Mouse (Mus musculus): ENCODE results near the gene Ppp1r16b. TPM values are rescaled to one million over a fixed set of nuclear protein-coding genes. Genes with fewer than 3 reads are reported as not detected.

Ppp1r16b gene
- total and polyA plus RNA-seq, 3 experiments = 0.16 to 0.75 TPM; not detected in 1

GRCm38 (mm10) chr2:158794494-158795004, 129.4 kb downstream of the Ppp1r16b start, which contains the start of gene Dhx35:
Gene Dhx35, plus strand, starts transcription at chr2:158794807.
- DNase-seq (ENCODE audit: low spot score) (peak; percentile 97), ATAC-seq (ENCODE audit: extremely low read depth, insufficient number of reproducible peaks, low FRiP score, poor library complexity, severe bottlenecking) (peak; percentile 98)
- Histone ChIP-seq H3K36me3 (replicated peaks) (peaks cover 26% of the 10 kb centered on the region), H3K4me3 (ENCODE audit: low read depth, low read length) (peak within 1 kb of the TSS; percentile 98), H3K9me3 (replicated peaks) (no peaks in the 10 kb centered on the region), H3K27me3 (ENCODE audit: insufficient read depth, low read length) (no peaks in the 10 kb centered on the region), H3K4me1 (ENCODE audit: insufficient read depth, low read depth, low read length) (peaks cover 25% of the 10 kb centered on the region)
- TF ChIP-seq POLR2AphosphoS5 (IDR thresholded peaks at IDR 0.05; ENCODE audit: insufficient replicate concordance, low read depth, low read length) = no peak
- no peak for TF ChIP-seq GATA2 (IDR thresholded peaks at IDR 0.05; ENCODE audit: borderline replicate concordance, low read depth, low read length)
- no peak for TF ChIP-seq CTCF (IDR thresholded peaks at IDR 0.05; ENCODE audit: low read depth, low read length)
- TF ChIP-seq GATA1 (IDR thresholded peaks at IDR 0.05; ENCODE audit: borderline replicate concordance, low read length) = no peak
- no peak for TF ChIP-seq TAL1 (conservative IDR thresholded peaks at IDR 0.05; ENCODE audit: low read depth, low read length)

GRCm38 (mm10) chr2:158795043-158795442, 129.8 kb downstream of the Ppp1r16b start:
- H3K4me1 ChIP-seq (ENCODE audit: insufficient read depth, low read depth, low read length) = peaks cover 25% of the 10 kb centered on the region
- no peak for ATAC-seq (ENCODE audit: extremely low read depth, insufficient number of reproducible peaks, low FRiP score, poor library complexity, severe bottlenecking)
- TF ChIP-seq CTCF (IDR thresholded peaks at IDR 0.05; ENCODE audit: low read depth, low read length) (no peak), POLR2AphosphoS5 (IDR thresholded peaks at IDR 0.05; ENCODE audit: insufficient replicate concordance, low read depth, low read length) (no peak), GATA2 (IDR thresholded peaks at IDR 0.05; ENCODE audit: borderline replicate concordance, low read depth, low read length) (no peak), GATA1 (IDR thresholded peaks at IDR 0.05; ENCODE audit: borderline replicate concordance, low read length) (no peak), TAL1 (conservative IDR thresholded peaks at IDR 0.05; ENCODE audit: low read depth, low read length) (no peak)
- no peak for DNase-seq (ENCODE audit: low spot score)
- H3K36me3 ChIP-seq (replicated peaks) = peaks cover 31% of the 10 kb centered on the region
- no peaks in the 10 kb centered on the region for H3K27me3 ChIP-seq (ENCODE audit: insufficient read depth, low read length)
- no peaks in the 10 kb centered on the region for H3K9me3 ChIP-seq (replicated peaks)
- H3K4me3 ChIP-seq (ENCODE audit: low read depth, low read length) = peak overlapping the region; percentile 98

DNA sequence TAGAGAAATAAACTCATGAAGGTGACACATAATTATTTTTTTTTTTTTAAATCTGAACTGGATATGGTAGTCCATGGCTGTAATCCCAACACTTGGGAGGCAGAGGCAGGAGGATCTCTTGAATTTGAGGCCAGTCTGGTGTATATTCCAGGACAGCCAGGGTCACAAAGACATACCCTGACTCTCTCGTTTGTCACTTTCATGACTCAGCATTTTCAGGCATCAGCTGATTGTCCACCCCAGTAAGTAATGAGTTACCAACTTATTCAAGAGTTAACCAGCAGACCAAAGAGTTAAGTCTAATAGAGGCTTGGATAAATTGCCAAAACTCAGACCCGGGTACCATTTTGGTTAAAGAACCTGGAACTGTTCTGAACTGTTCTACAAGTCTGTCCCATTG, 130.7 kb downstream of the Ppp1r16b start:
- Histone ChIP-seq H3K9me3 (replicated peaks) (no peaks in the 10 kb centered on the region), H3K4me1 (ENCODE audit: insufficient read depth, low read depth, low read length) (peaks cover 25% of the 10 kb centered on the region), H3K27me3 (ENCODE audit: insufficient read depth, low read length) (no peaks in the 10 kb centered on the region), H3K4me3 (ENCODE audit: low read depth, low read length) (no peak overlapping the region; the same call in 1 of the 2 replicates), H3K36me3 (replicated peaks) (peaks cover 39% of the 10 kb centered on the region)
- no peak for TF ChIP-seq GATA2 (IDR thresholded peaks at IDR 0.05; ENCODE audit: borderline replicate concordance, low read depth, low read length)
- TF ChIP-seq GATA1 (IDR thresholded peaks at IDR 0.05; ENCODE audit: borderline replicate concordance, low read length) = no peak
- TF ChIP-seq POLR2AphosphoS5 (IDR thresholded peaks at IDR 0.05; ENCODE audit: insufficient replicate concordance, low read depth, low read length) = no peak
- no peak for TF ChIP-seq TAL1 (conservative IDR thresholded peaks at IDR 0.05; ENCODE audit: low read depth, low read length)
- TF ChIP-seq CTCF (IDR thresholded peaks at IDR 0.05; ENCODE audit: low read depth, low read length) = no peak
- no peak for DNase-seq (ENCODE audit: low spot score)
- ATAC-seq (ENCODE audit: extremely low read depth, insufficient number of reproducible peaks, low FRiP score, poor library complexity, severe bottlenecking) = no peak

DNA sequence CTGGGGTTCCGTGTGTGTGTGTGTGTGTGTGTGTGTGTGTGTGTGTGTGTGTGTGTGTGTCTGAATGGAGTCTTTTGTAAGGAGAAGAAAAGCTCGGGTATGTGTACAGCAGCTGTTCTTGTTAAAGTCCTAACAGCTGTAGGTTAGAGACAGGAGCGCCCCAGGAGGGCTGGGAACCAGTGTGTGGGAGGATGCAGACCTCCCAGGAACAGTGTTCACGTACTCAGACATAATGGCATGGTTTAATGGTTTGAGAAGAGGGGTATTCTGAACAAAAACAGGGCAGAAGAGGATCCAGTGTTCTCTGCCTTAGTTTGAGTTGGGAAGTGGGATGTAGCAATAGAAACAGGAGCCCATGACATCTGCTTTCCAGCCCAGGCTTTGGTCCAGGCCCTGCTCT, 134.1 kb downstream of the Ppp1r16b start:
- TF ChIP-seq GATA1 (IDR thresholded peaks at IDR 0.05; ENCODE audit: borderline replicate concordance, low read length) (no peak), CTCF (IDR thresholded peaks at IDR 0.05; ENCODE audit: low read depth, low read length) (no peak), GATA2 (IDR thresholded peaks at IDR 0.05; ENCODE audit: borderline replicate concordance, low read depth, low read length) (no peak), POLR2AphosphoS5 (IDR thresholded peaks at IDR 0.05; ENCODE audit: insufficient replicate concordance, low read depth, low read length) (no peak), TAL1 (conservative IDR thresholded peaks at IDR 0.05; ENCODE audit: low read depth, low read length) (no peak)
- no peak overlapping the region for H3K4me3 ChIP-seq (ENCODE audit: low read depth, low read length)
- peaks cover 20% of the 10 kb centered on the region for H3K4me1 ChIP-seq (ENCODE audit: insufficient read depth, low read depth, low read length)
- H3K36me3 ChIP-seq (replicated peaks) = peaks cover 70% of the 10 kb centered on the region
- H3K9me3 ChIP-seq (replicated peaks) = no peaks in the 10 kb centered on the region
- no peaks in the 10 kb centered on the region for H3K27me3 ChIP-seq (ENCODE audit: insufficient read depth, low read length)
- no peak for DNase-seq (ENCODE audit: low spot score)
- no peak for ATAC-seq (ENCODE audit: extremely low read depth, insufficient number of reproducible peaks, low FRiP score, poor library complexity, severe bottlenecking)

- no peak overlapping the region for H3K4me3 ChIP-seq (ENCODE audit: low read depth, low read length)
- ATAC-seq (ENCODE audit: extremely low read depth, insufficient number of reproducible peaks, low FRiP score, poor library complexity, severe bottlenecking) = no peak
- peaks cover 83% of the 10 kb centered on the region for H3K36me3 ChIP-seq (replicated peaks)
- H3K9me3 ChIP-seq (replicated peaks) = no peaks in the 10 kb centered on the region
- no peak for TF ChIP-seq CTCF (IDR thresholded peaks at IDR 0.05; ENCODE audit: low read depth, low read length)
- no peak for TF ChIP-seq TAL1 (conservative IDR thresholded peaks at IDR 0.05; ENCODE audit: low read depth, low read length)
- TF ChIP-seq GATA2 (IDR thresholded peaks at IDR 0.05; ENCODE audit: borderline replicate concordance, low read depth, low read length) = no peak
- TF ChIP-seq POLR2AphosphoS5 (IDR thresholded peaks at IDR 0.05; ENCODE audit: insufficient replicate concordance, low read depth, low read length) = no peak
- TF ChIP-seq GATA1 (IDR thresholded peaks at IDR 0.05; ENCODE audit: borderline replicate concordance, low read length) = no peak
- no peaks in the 10 kb centered on the region for H3K27me3 ChIP-seq (ENCODE audit: insufficient read depth, low read length)
- DNase-seq (ENCODE audit: low spot score) = no peak
- peaks cover 11% of the 10 kb centered on the region for H3K4me1 ChIP-seq (ENCODE audit: insufficient read depth, low read depth, low read length)
Measured at GRCm38 (mm10) chr2:158800788-158801187, 135.6 kb downstream of the Ppp1r16b start.

- Histone ChIP-seq H3K9me3 (replicated peaks) (no peaks in the 10 kb centered on the region), H3K27me3 (ENCODE audit: insufficient read depth, low read length) (no peaks in the 10 kb centered on the region), H3K4me1 (ENCODE audit: insufficient read depth, low read depth, low read length) (peaks cover 4% of the 10 kb centered on the region; the same call in 1 of the 2 replicates), H3K4me3 (ENCODE audit: low read depth, low read length) (no peak overlapping the region), H3K36me3 (replicated peaks) (peaks cover 88% of the 10 kb centered on the region)
- TF ChIP-seq TAL1 (conservative IDR thresholded peaks at IDR 0.05; ENCODE audit: low read depth, low read length) (no peak), CTCF (IDR thresholded peaks at IDR 0.05; ENCODE audit: low read depth, low read length) (no peak), GATA1 (IDR thresholded peaks at IDR 0.05; ENCODE audit: borderline replicate concordance, low read length) (no peak), POLR2AphosphoS5 (IDR thresholded peaks at IDR 0.05; ENCODE audit: insufficient replicate concordance, low read depth, low read length) (no peak), GATA2 (IDR thresholded peaks at IDR 0.05; ENCODE audit: borderline replicate concordance, low read depth, low read length) (no peak)
- ATAC-seq (ENCODE audit: extremely low read depth, insufficient number of reproducible peaks, low FRiP score, poor library complexity, severe bottlenecking) (no peak), DNase-seq (ENCODE audit: low spot score) (no peak)
Measured at GRCm38 (mm10) chr2:158803575-158803974, 138.4 kb downstream of the Ppp1r16b start.
